Mouse (Mus musculus) erythroblast, adult 5-6 weeks (primary cell): Measurements from ENCODE around the gene Klhl26. TPM values are rescaled to one million over a fixed set of nuclear protein-coding genes. Genes with fewer than 3 reads are reported as not detected.
A peak's percentile ranks its signal among the peaks of the same experiment; 100 is the strongest.

Source experiments
- ATAC-seq: replicated peaks from 2 replicates; pipeline ENCODE4 v1.8.0; 2016; ENCODE audit warnings: moderate number of reproducible peaks, mild to moderate bottlenecking, moderate TSS enrichment, inconsistent platforms; ENCODE audit not compliant: poor library complexity, low FRiP score, severe bottlenecking
- total RNA-seq, 2 experiments: library from RNA; stranded (forward) in 1 of 2; stranded (reverse) in 1 of 2; fragments of 150-400 nt in 1 of 2; fragments of 200-764, 138-1000 nt in 1 of 2; gene quantifications; 2 replicates each; pipeline versions ENCODE4 v1.2.3 to v1.2.4; 2015 to 2017; ENCODE audit warnings: low replicate concordance in 2 of 2

Gene Klhl26
- total RNA-seq, 2 experiments from 2014 or later = 0.38 to 2.8 TPM

GRCm38 (mm10) chr8:70453852-70454251 lies 22.9 kb downstream of the Klhl26 start:
- no peak for ATAC-seq

GRCm38 (mm10) chr8:70452196-70452966 lies 24.4 kb downstream of the Klhl26 start:
- ATAC-seq = no peak

DNA sequence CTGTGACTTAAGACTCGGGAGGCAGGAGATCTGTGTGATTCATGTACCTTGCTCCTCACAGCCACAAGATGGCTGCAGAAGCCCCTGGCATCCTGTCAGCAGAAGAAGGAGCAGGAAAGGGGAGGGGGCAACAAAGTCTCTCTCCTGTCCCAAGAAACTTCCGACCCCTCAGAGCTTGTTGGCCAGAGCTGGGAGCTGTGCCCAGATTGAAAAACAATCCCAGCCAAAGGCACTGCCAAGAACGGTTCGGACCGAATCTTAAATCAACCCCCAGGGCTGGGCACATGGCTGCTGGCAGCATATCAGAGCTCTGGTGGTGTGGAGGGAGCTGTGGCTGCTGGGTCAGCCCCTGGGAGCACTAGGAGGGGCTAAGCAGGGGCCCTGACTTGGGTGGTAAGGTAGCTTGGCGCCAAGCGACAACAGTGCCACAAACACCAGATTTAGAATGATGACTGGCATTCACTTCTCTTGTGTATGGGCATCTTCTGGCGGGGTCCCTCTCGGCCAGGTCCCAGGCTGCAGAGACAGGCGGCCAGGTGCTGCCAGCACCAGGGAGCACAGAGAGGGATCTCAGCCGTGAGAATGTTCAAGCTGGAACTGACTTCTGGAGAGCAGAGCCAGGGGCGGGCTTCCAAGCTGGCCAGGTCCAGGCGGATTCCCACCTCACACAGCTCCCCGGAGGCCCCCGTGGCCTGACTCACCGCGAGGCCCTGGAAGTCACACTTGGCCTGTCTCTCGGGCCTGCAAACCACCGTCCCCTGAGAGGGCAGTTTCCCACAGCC lies 28.9 kb downstream of the Klhl26 start:
- no peak for ATAC-seq

- no peak for ATAC-seq
These were observed 30.8 kb downstream of the Klhl26 start for GRCm38 (mm10) chr8:70445988-70446387.

DNA sequence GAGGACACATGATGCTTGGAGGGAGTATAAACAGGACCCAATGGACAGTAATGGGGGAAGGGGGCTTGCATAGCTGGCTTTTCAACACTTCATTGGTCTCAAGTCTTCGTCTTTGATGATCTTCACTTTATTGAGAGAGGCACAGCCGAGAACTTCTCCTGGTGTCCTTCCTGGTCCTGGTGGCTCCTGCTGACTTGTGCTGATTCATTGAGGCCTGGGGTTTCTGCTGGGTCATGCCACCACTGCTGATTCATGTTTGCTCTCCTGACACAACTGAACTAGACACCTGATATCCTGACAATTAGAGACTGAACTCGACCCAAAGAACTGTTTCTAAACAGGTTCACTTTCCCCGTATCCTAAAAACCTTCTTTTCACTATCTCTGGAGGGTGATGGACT lies 33.4 kb downstream of the Klhl26 start:
- ATAC-seq = peak; percentile 60

GRCm38 (mm10) chr8:70441565-70441964 lies 35.2 kb downstream of the Klhl26 start:
- ATAC-seq = no peak

GRCm38 (mm10) chr8:70440246-70440645 lies 36.5 kb downstream of the Klhl26 start:
- ATAC-seq = no peak

DNA sequence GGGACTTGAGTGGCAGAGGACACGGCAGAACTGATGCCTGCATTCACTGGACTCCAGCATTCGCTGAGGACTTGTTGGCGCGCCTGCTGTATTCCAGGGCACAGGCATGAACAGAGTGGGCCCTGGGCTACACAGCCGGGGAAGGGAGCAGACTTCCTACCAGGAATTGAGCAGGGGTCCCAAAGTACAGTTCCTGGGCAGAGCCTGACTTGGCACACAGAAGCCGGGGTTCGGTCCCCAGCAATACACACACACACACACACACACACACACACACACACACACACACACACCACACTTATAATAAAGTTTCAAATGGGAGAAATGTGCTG lies 37.0 kb downstream of the Klhl26 start:
- ATAC-seq = no peak

GRCm38 (mm10) chr8:70439055-70439847 lies 37.5 kb downstream of the Klhl26 start, which contains the start of gene Crtc1:
Gene Crtc1 (minus strand): TSS chr8:70439579.
- ATAC-seq = peak; percentile 87

DNA sequence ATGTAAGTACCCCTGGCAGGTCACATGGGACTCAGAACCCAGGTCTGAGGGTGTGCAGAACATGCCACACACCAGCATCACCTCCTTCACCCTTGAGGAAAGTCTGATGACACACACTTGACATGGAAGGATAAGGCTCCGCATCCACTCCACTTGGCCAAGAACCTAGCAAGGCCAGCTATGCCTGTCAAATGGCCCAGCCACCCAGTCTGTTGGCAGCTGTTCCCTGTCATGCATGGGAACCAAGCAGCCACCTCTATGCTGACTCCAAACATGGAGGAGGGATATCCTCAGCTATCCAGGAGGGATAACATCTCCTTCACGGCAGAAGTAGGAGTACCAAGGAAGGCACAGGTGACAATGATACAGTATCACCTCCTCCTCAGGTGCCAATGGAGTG lies 38.3 kb downstream of the Klhl26 start:
- ATAC-seq = no peak

DNA sequence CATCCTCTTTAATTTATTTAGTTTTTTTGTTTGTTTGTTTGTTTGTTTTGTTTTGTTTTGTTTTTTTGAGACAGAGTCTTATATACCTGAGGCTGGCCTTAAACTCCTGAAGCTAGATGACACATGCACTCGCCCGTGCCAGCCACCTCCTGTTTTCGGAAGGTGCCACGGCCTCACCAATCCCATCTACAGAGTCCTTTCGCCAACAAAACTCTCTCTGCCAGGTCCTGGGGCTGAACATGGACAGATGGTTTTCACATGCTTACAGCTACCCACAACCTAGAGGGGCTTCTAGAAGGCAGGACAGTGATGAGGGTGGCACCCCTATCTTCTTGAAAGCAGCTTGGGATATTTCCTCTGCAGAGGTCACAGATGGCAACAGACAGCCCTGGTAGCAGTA lies 41.6 kb downstream of the Klhl26 start:
- no peak for ATAC-seq

GRCm38 (mm10) chr8:70432991-70433536 lies 43.7 kb downstream of the Klhl26 start:
- no peak for ATAC-seq

DNA sequence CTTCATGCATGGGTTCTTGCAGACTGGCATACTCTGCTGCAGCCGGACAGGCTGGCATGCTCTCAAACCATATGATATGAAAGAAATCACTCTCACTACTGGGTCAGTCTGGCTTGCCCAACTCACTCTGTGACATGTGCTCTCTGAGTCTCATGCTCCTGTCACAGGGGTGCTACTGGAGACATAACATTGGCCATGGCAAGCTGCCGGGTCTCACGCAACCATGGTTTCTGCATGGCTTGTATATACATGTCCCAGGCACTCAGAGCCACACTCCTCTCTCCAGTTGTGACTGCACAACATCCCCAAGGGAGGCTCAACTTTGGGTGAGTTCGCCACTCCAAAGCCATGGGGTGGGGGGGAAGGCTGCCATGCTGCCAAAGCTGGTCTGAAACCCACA lies 45.6 kb downstream of the Klhl26 start:
- ATAC-seq = no peak

GRCm38 (mm10) chr8:70426300-70426907 lies 50.4 kb downstream of the Klhl26 start:
- ATAC-seq = no peak

- ATAC-seq = 0 out of 2 replicates have a peak, but pooled peaks have one; percentile 23
These were observed 54.0 kb downstream of the Klhl26 start for GRCm38 (mm10) chr8:70422722-70423121.

DNA sequence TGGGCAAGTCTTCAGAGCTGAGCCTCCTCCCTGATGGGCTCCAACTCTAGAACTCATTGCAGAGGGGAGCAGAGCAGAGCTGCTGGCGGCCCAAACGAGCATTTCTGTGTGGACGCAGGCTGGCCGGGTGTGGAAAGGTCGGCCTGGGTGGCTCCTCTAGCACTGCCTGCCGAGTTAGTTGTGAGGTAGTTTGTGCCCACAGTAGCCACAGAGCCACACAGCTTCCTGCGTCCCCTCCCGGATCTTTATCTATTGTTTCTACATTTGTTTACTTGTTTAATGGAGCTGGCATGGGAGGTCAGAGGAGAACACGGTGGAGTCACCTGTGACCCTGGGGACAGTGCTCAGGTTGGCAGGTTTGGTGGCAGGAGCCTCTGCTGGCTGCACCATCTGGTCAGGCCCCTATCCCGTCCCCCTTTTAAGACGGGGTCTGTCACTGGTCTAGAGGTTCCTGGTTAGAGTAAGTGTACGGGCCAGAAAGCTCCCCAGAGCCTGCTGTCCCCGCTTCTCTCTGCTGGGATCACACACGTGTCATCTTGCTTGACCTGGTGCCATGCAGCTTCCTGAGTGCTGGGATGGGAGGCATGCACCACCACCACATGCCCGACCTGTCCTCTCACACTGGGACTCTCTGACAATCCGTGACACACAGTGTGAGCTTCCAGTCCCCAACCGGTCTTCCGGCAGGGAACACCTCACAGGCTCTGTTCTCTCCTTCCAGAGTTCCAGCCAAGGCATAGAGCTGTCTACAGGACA lies 55.2 kb downstream of the Klhl26 start:
- ATAC-seq = peak; percentile 18; the same call in 1 of the 2 replicates

DNA sequence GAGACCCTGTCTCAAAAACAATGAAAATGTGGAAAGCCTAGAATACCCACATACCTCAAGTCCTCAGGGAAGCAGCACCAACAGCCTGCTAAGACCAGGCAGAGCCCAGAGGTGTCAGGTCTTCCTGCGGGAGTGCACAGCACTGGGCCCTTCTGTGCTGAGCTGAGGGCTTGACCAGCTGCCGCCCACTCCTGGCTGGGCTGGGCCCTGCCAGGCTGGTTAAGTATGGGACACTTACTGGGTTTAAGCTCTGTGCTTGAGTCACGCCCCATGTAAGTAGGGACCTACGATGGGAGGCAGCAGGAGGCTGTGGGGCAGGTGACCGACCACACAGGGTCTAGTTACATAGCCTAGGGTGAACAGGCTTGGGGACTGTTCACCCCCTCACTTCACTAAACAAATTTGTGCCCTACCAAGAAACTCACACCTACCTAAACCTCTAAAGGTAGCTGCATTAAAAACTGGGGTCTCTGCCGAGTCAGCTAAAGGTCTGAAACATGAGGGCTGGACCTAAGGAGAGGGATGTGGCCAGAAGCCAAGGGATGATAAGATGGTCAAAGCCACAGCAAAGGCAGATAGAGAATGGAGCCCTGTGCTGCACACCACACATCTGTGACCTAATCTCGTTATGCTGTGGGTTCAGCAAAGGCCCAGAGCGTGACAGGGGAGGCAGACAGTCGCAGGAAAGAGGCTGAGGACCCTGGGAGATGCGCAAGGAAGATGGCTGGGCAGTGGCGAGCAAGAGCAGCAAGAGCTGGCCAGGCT lies 56.7 kb downstream of the Klhl26 start:
- ATAC-seq = no peak

DNA sequence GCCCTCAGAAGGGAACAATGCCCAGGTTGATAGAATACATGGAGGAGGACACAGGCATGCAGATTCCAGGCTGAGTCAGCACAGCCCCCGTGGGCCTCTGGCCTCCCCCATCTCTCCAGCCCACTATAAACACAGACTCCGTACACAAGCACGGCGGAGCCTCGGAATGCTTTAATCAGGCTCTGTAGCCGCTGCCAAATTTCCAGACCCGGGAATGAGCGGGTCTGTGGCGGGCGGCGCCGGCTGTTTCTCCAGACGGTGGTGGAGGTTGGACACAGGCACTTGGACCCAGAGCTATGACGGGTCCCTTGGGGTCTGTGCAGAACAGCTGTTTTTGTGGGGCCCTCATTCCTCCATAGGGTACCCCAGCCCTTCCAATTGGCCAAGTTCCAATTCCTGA lies 57.8 kb downstream of the Klhl26 start:
- no peak for ATAC-seq
